Mouse (Mus musculus) heart, embryonic 14.5 days (tissue): Measurements from ENCODE around the gene St5. TPM values are rescaled to one million over a fixed set of nuclear protein-coding genes. Genes with fewer than 3 reads are reported as not detected.

Source experiments
- ATAC-seq: fragments of 200-750 bp; cut with Nextera tagmentation; 2 replicates; pipeline ENCODE4 v1.8.0; 2017; ENCODE audit warnings: low read depth, moderate TSS enrichment; ENCODE audit not compliant: insufficient number of reproducible peaks, insufficient read depth, low FRiP score
- H3K27ac ChIP-seq, 2 experiments: fragments of 200-500 bp in 1 of 2; fragments of 300-500 bp in 1 of 2; sonication (generic) in 1 of 2; replicated peaks in 1 of 2; 2 replicates each; pipeline ENCODE4 v1.5.1; 2012 to 2014; ENCODE audit warnings: low read depth in 2 of 2, low read length in 2 of 2, control low read depth in 1 of 2, mild to moderate bottlenecking in 1 of 2, mixed read lengths in 1 of 2; ENCODE audit not compliant: control insufficient read depth in 1 of 2, insufficient read depth in 1 of 2
- H3K27me3 ChIP-seq: fragments of 300-500 bp; sonication (generic); 2 replicates; pipeline ENCODE4 v1.6.1; 2014; ENCODE audit warnings: mild to moderate bottlenecking, low read length, control low read depth; ENCODE audit not compliant: control insufficient read depth, insufficient read depth
- H3K36me3 ChIP-seq: fragments of 300-500 bp; sonication (generic); 2 replicates; pipeline ENCODE4 v1.6.1; 2014; ENCODE audit warnings: mild to moderate bottlenecking, control low read depth, low read length, mixed read lengths; ENCODE audit not compliant: control insufficient read depth, insufficient read depth
- H3K4me1 ChIP-seq, 2 experiments: fragments of 200-500 bp in 1 of 2; fragments of 300-500 bp in 1 of 2; sonication (generic) in 1 of 2; 2 replicates each; pipeline ENCODE4 v1.6.1; 2012 to 2014; ENCODE audit warnings: low read length in 2 of 2, control low read depth in 1 of 2, mixed read lengths in 1 of 2; ENCODE audit not compliant: control insufficient read depth in 2 of 2, insufficient read depth in 2 of 2
- H3K4me2 ChIP-seq: fragments of 300-500 bp; sonication (generic); 2 replicates; pipeline ENCODE4 v1.6.1; 2014; ENCODE audit warnings: mild to moderate bottlenecking, low read length
- H3K4me3 ChIP-seq, 2 experiments: fragments of 200-500 bp in 1 of 2; fragments of 300-500 bp in 1 of 2; sonication (generic) in 1 of 2; 2 replicates each; pipeline ENCODE4 v1.5.1; 2012 to 2014; ENCODE audit warnings: low read length in 2 of 2, mild to moderate bottlenecking in 2 of 2, control low read depth in 1 of 2, low read depth in 1 of 2, moderate library complexity in 1 of 2; ENCODE audit not compliant: control insufficient read depth in 1 of 2, insufficient read depth in 1 of 2
- H3K9ac ChIP-seq: fragments of 300-500 bp; sonication (generic); 2 replicates; pipeline ENCODE4 v1.6.1; 2014; ENCODE audit warnings: mild to moderate bottlenecking, low read length
- H3K9me3 ChIP-seq: fragments of 300-500 bp; sonication (generic); 2 replicates; pipeline ENCODE4 v1.6.1; 2016; ENCODE audit warnings: low read length, control low read depth; ENCODE audit not compliant: control insufficient read depth
- WGBS: fragments of 180-500 bp; shearing (Covaris S2); extraction: QIAGEN DNeasy Blood & Tissue Kit; methylation state at CpG from one replicate; pipeline ENCODE4 v1.1.7; 2014; 5-methylcytosine and 5-hydroxymethylcytosine counted together
- polyA plus RNA-seq: library from polyadenylated mRNA; unstranded; fragments of >200 nt; fragmentation: Nextera tagmentation; extraction: Ambion mirVana; gene quantifications from 2 replicates; pipeline ENCODE4 v1.2.1, GENCODE M21; 2014

St5 gene
- polyA plus RNA-seq, 1 experiment from 2014 or later, result 29.9 TPM

GRCm38 (mm10) chr7:109674944-109675628, 28.3 kb downstream of the St5 start:
- H3K4me1 ChIP-seq, result peaks cover 0 to 22% of the 10 kb centered on the region in 2 experiments; a peak in 3 of 4 replicates
- H3K9me3 ChIP-seq, result no peaks in the 10 kb centered on the region
- no peak overlapping the region for H3K4me2 ChIP-seq
- no peak overlapping the region for H3K4me3 ChIP-seq
- ATAC-seq, result no peak
- H3K9ac ChIP-seq, result no peak overlapping the region
- WGBS, result 71% methylated on average over 4 of the region's 4 CpGs
- no peak overlapping the region for H3K27ac ChIP-seq
- no peaks in the 10 kb centered on the region for H3K27me3 ChIP-seq
- H3K36me3 ChIP-seq, result no peaks in the 10 kb centered on the region

- Histone ChIP-seq H3K4me2 (peak overlapping the region; percentile 86), H3K36me3 (no peaks in the 10 kb centered on the region), H3K9me3 (no peaks in the 10 kb centered on the region), H3K4me3 (peak overlapping the region; percentile 64 to 65), H3K9ac (peak overlapping the region; percentile 91), H3K27me3 (no peaks in the 10 kb centered on the region), H3K4me1 (peaks cover 2 to 31% of the 10 kb centered on the region in 2 experiments), H3K27ac (peak overlapping the region; percentile 94 to 97)
- ATAC-seq, result peak; percentile 93
- under 1% methylated on average over 34 of the region's 44 CpGs for WGBS
Observed at GRCm38 (mm10) chr7:109671581-109672471, 31.6 kb downstream of the St5 start.

GRCm38 (mm10) chr7:109669426-109670170, 33.8 kb downstream of the St5 start:
- Histone ChIP-seq H3K9me3 (no peaks in the 10 kb centered on the region), H3K4me2 (peak overlapping the region; percentile 86), H3K9ac (0 out of 2 replicates have a peak overlapping the region, but pooled peaks have one; percentile 16), H3K36me3 (no peaks in the 10 kb centered on the region), H3K4me1 (peaks cover 2 to 31% of the 10 kb centered on the region in 2 experiments), H3K4me3 (no peak overlapping the region; a peak in 1 of 4 replicates), H3K27ac (no peak overlapping the region), H3K27me3 (no peaks in the 10 kb centered on the region)
- 60% methylated on average over 5 of the region's 5 CpGs for WGBS
- no peak for ATAC-seq

- Histone ChIP-seq H3K4me1 (peaks cover 2 to 20% of the 10 kb centered on the region in 2 experiments), H3K4me2 (no peak overlapping the region), H3K9me3 (no peaks in the 10 kb centered on the region), H3K36me3 (no peaks in the 10 kb centered on the region), H3K27me3 (no peaks in the 10 kb centered on the region), H3K27ac (no peak overlapping the region), H3K9ac (no peak overlapping the region), H3K4me3 (no peak overlapping the region)
- no peak for ATAC-seq
- 83% methylated on average over 5 of the region's 5 CpGs for whole genome bisulfite sequencing
Observed at GRCm38 (mm10) chr7:109666664-109667063, 36.7 kb downstream of the St5 start.

GRCm38 (mm10) chr7:109662626-109663025, 40.8 kb downstream of the St5 start:
- Histone ChIP-seq H3K4me3 (no peak overlapping the region), H3K9ac (no peak overlapping the region), H3K4me1 (peaks cover 0 to 5% of the 10 kb centered on the region in 2 experiments; a peak in 1 of 4 replicates), H3K36me3 (no peaks in the 10 kb centered on the region), H3K9me3 (no peaks in the 10 kb centered on the region), H3K27me3 (no peaks in the 10 kb centered on the region), H3K4me2 (no peak overlapping the region), H3K27ac (no peak overlapping the region)
- no peak for ATAC-seq
- 89% methylated on average over 4 of the region's 4 CpGs for WGBS

- WGBS, result 82% methylated on average over 2 of the region's 2 CpGs
- Histone ChIP-seq H3K4me3 (no peak overlapping the region), H3K27me3 (no peaks in the 10 kb centered on the region), H3K4me2 (no peak overlapping the region), H3K9me3 (no peaks in the 10 kb centered on the region), H3K27ac (no peak overlapping the region), H3K36me3 (no peaks in the 10 kb centered on the region), H3K4me1 (peaks cover 0 to 5% of the 10 kb centered on the region in 2 experiments; a peak in 1 of 4 replicates), H3K9ac (no peak overlapping the region)
- no peak for ATAC-seq
Observed at GRCm38 (mm10) chr7:109659278-109659677, 44.1 kb downstream of the St5 start.

GRCm38 (mm10) chr7:109657884-109658283, 45.5 kb downstream of the St5 start:
- Histone ChIP-seq H3K9me3 (no peaks in the 10 kb centered on the region), H3K4me3 (no peak overlapping the region), H3K27me3 (no peaks in the 10 kb centered on the region), H3K4me1 (peaks cover 0 to 5% of the 10 kb centered on the region in 2 experiments; a peak in 1 of 4 replicates), H3K36me3 (no peaks in the 10 kb centered on the region), H3K4me2 (no peak overlapping the region), H3K27ac (no peak overlapping the region), H3K9ac (no peak overlapping the region)
- ATAC-seq, result no peak
- 56% methylated on average over 6 of the region's 6 CpGs for WGBS
